Mouse (Mus musculus): Measurements from ENCODE around the gene Asic2. TPM values are rescaled to one million over a fixed set of nuclear protein-coding genes. Genes with fewer than 3 reads are reported as not detected.

Gene Asic2
- polyA plus RNA-seq, 1 experiment from 2014 or later, result 3.7 TPM

GRCm38 (mm10) chr11:81671724-81672123 lies 296.5 kb downstream of the Asic2 start:
- Histone ChIP-seq H3K27me3 (no peaks in the 10 kb centered on the region), H3K36me3 (no peaks in the 10 kb centered on the region), H3K4me2 (no peak overlapping the region), H3K4me1 (no peaks in the 10 kb centered on the region), H3K4me3 (replicated peaks) (no peak overlapping the region), H3K9me3 (replicated peaks) (no peaks in the 10 kb centered on the region), H3K27ac (no peak overlapping the region), H3K9ac (no peak overlapping the region)
- no peak for ATAC-seq (replicated peaks; ENCODE audit: low FRiP score)

- H3K36me3 ChIP-seq, result no peaks in the 10 kb centered on the region
- ATAC-seq (replicated peaks; ENCODE audit: low FRiP score), result no peak
- H3K4me2 ChIP-seq, result no peak overlapping the region
Measured at GRCm38 (mm10) chr11:81670436-81670835, 297.8 kb downstream of the Asic2 start.

GRCm38 (mm10) chr11:81658850-81659249 lies 309.4 kb downstream of the Asic2 start:
- Histone ChIP-seq H3K4me1 (no peaks in the 10 kb centered on the region), H3K4me2 (no peak overlapping the region), H3K4me3 (replicated peaks) (no peak overlapping the region), H3K9ac (no peak overlapping the region), H3K9me3 (replicated peaks) (no peaks in the 10 kb centered on the region), H3K36me3 (no peaks in the 10 kb centered on the region), H3K27me3 (no peaks in the 10 kb centered on the region), H3K27ac (no peak overlapping the region)
- WGBS, result 52% methylated on average over 1 of the region's 1 CpGs
- ATAC-seq (replicated peaks; ENCODE audit: low FRiP score), result no peak

More at GRCm38 (mm10) chr11:81670436-81670835, 297.8 kb downstream of the Asic2 start:
- no peak overlapping the region for H3K4me3 ChIP-seq (replicated peaks)
- no peaks in the 10 kb centered on the region for H3K4me1 ChIP-seq
- WGBS, result 50% methylated on average over 3 of the region's 3 CpGs
- H3K9ac ChIP-seq, result no peak overlapping the region
- no peaks in the 10 kb centered on the region for H3K9me3 ChIP-seq (replicated peaks)
- no peaks in the 10 kb centered on the region for H3K27me3 ChIP-seq
- H3K27ac ChIP-seq, result no peak overlapping the region

GRCm38 (mm10) chr11:81657121-81657520 lies 311.1 kb downstream of the Asic2 start:
- Histone ChIP-seq H3K4me3 (replicated peaks) (no peak overlapping the region), H3K4me2 (no peak overlapping the region), H3K4me1 (no peaks in the 10 kb centered on the region), H3K27ac (no peak overlapping the region), H3K36me3 (no peaks in the 10 kb centered on the region), H3K9me3 (replicated peaks) (no peaks in the 10 kb centered on the region), H3K27me3 (no peaks in the 10 kb centered on the region), H3K9ac (no peak overlapping the region)
- 62% methylated on average over 2 of the region's 2 CpGs for WGBS
- ATAC-seq (replicated peaks; ENCODE audit: low FRiP score), result no peak

GRCm38 (mm10) chr11:81647828-81648227 lies 320.4 kb downstream of the Asic2 start:
- 32% methylated on average over 4 of the region's 4 CpGs for WGBS
- no peak overlapping the region for H3K4me3 ChIP-seq (replicated peaks)
- H3K4me1 ChIP-seq, result peaks cover 10% of the 10 kb centered on the region; the same call in 1 of the 2 replicates
- H3K36me3 ChIP-seq, result no peaks in the 10 kb centered on the region
- no peak for ATAC-seq (replicated peaks; ENCODE audit: low FRiP score)
- H3K27me3 ChIP-seq, result 0 out of 2 replicates have a peak, but pooled peaks cover 4% of the 10 kb centered on the region
- H3K27ac ChIP-seq, result no peak overlapping the region
- H3K9ac ChIP-seq, result no peak overlapping the region
- peak overlapping the region; percentile 14; the same call in 1 of the 2 replicates for H3K4me2 ChIP-seq
- no peaks in the 10 kb centered on the region for H3K9me3 ChIP-seq (replicated peaks)

- Histone ChIP-seq H3K36me3 (no peaks in the 10 kb centered on the region), H3K27ac (no peak overlapping the region), H3K27me3 (0 out of 2 replicates have a peak, but pooled peaks cover 3% of the 10 kb centered on the region), H3K4me3 (replicated peaks) (no peak overlapping the region), H3K9me3 (replicated peaks) (no peaks in the 10 kb centered on the region), H3K4me2 (no peak overlapping the region), H3K4me1 (peaks cover 10% of the 10 kb centered on the region; the same call in 1 of the 2 replicates), H3K9ac (no peak overlapping the region)
- ATAC-seq (replicated peaks; ENCODE audit: low FRiP score), result no peak
- 89% methylated on average over 3 of the region's 3 CpGs for WGBS
Measured at GRCm38 (mm10) chr11:81645549-81645948, 322.7 kb downstream of the Asic2 start.

- Histone ChIP-seq H3K4me2 (no peak overlapping the region), H3K9me3 (replicated peaks) (no peaks in the 10 kb centered on the region), H3K27me3 (no peaks in the 10 kb centered on the region), H3K9ac (no peak overlapping the region), H3K36me3 (no peaks in the 10 kb centered on the region), H3K4me3 (replicated peaks) (no peak overlapping the region), H3K4me1 (peaks cover 6% of the 10 kb centered on the region; the same call in 1 of the 2 replicates), H3K27ac (no peak overlapping the region)
- WGBS, result 93% methylated on average over 9 of the region's 9 CpGs
- no peak for ATAC-seq (replicated peaks; ENCODE audit: low FRiP score)
Measured at GRCm38 (mm10) chr11:81636356-81636755, 331.9 kb downstream of the Asic2 start.

- no peak overlapping the region for H3K9ac ChIP-seq
- no peaks in the 10 kb centered on the region for H3K36me3 ChIP-seq
- WGBS, result 60% methylated on average over 25 of the region's 25 CpGs
- peaks cover 6% of the 10 kb centered on the region; the same call in 1 of the 2 replicates for H3K4me1 ChIP-seq
- no peak overlapping the region for H3K4me3 ChIP-seq (replicated peaks)
- H3K9me3 ChIP-seq (replicated peaks), result no peaks in the 10 kb centered on the region
- H3K27me3 ChIP-seq, result no peaks in the 10 kb centered on the region
- no peak overlapping the region for H3K27ac ChIP-seq
- no peak overlapping the region for H3K4me2 ChIP-seq
- no peak for ATAC-seq (replicated peaks; ENCODE audit: low FRiP score)
Measured at GRCm38 (mm10) chr11:81634360-81635350, 333.6 kb downstream of the Asic2 start.

GRCm38 (mm10) chr11:81625199-81625598 lies 343.1 kb downstream of the Asic2 start:
- Histone ChIP-seq H3K4me2 (no peak overlapping the region), H3K9ac (no peak overlapping the region), H3K27ac (no peak overlapping the region), H3K36me3 (no peaks in the 10 kb centered on the region), H3K4me1 (no peaks in the 10 kb centered on the region), H3K27me3 (no peaks in the 10 kb centered on the region), H3K9me3 (replicated peaks) (no peaks in the 10 kb centered on the region), H3K4me3 (replicated peaks) (no peak overlapping the region)
- no peak for ATAC-seq (replicated peaks; ENCODE audit: low FRiP score)
- WGBS, result 66% methylated on average over 4 of the region's 4 CpGs

- ATAC-seq (replicated peaks; ENCODE audit: low FRiP score), result no peak
- WGBS, result 66% methylated on average over 6 of the region's 6 CpGs
Measured at GRCm38 (mm10) chr11:81620516-81620915, 347.7 kb downstream of the Asic2 start.

GRCm38 (mm10) chr11:81616437-81616836 lies 351.8 kb downstream of the Asic2 start:
- H3K27me3 ChIP-seq, result peaks cover 17% of the 10 kb centered on the region
- WGBS, result 80% methylated on average over 8 of the region's 8 CpGs
- H3K9me3 ChIP-seq (replicated peaks), result no peaks in the 10 kb centered on the region
- peaks cover 23% of the 10 kb centered on the region for H3K4me1 ChIP-seq
- no peak for ATAC-seq (replicated peaks; ENCODE audit: low FRiP score)
- no peak overlapping the region for H3K4me2 ChIP-seq
- no peaks in the 10 kb centered on the region for H3K36me3 ChIP-seq
- H3K4me3 ChIP-seq (replicated peaks), result no peak overlapping the region
- no peak overlapping the region for H3K27ac ChIP-seq
- H3K9ac ChIP-seq, result no peak overlapping the region

More at GRCm38 (mm10) chr11:81620516-81620915, 347.7 kb downstream of the Asic2 start:
- Histone ChIP-seq H3K27me3 (no peaks in the 10 kb centered on the region), H3K4me1 (no peaks in the 10 kb centered on the region), H3K4me2 (no peak overlapping the region), H3K9me3 (replicated peaks) (no peaks in the 10 kb centered on the region), H3K4me3 (replicated peaks) (no peak overlapping the region), H3K27ac (no peak overlapping the region), H3K36me3 (no peaks in the 10 kb centered on the region), H3K9ac (no peak overlapping the region)

GRCm38 (mm10) chr11:81613869-81614620 lies 354.2 kb downstream of the Asic2 start:
- Histone ChIP-seq H3K9ac (no peak overlapping the region), H3K4me3 (replicated peaks) (peak overlapping the region; percentile 37)
- WGBS, result 19% methylated on average over 10 of the region's 10 CpGs

More at GRCm38 (mm10) chr11:81613869-81614620, 354.2 kb downstream of the Asic2 start:
- no peaks in the 10 kb centered on the region for H3K36me3 ChIP-seq
- H3K4me2 ChIP-seq, result peak overlapping the region; percentile 68
- ATAC-seq (replicated peaks; ENCODE audit: low FRiP score), result no peak
- H3K9me3 ChIP-seq (replicated peaks), result no peaks in the 10 kb centered on the region
- H3K27me3 ChIP-seq, result peaks cover 24% of the 10 kb centered on the region
- H3K27ac ChIP-seq, result no peak overlapping the region
- peaks cover 23% of the 10 kb centered on the region for H3K4me1 ChIP-seq
